Mouse (Mus musculus) brain, embryonic 14.5 days (tissue): Measurements from ENCODE around the gene Dcst2.

Source experiments
- CTCF ChIP-seq: fragments of 200-500 bp; IDR thresholded peaks from 2 replicates; pipeline ENCODE4 v1.5.1; 2012; ENCODE audit warnings: inconsistent platforms, mild to moderate bottlenecking, moderate library complexity, borderline replicate concordance; ENCODE audit not compliant: insufficient read depth, insufficient read length; ENCODE audit errors: extremely low read depth
- POLR2A ChIP-seq: fragments of 200-500 bp; IDR thresholded peaks from 2 replicates; pipeline ENCODE4 v1.6.1; 2012; ENCODE audit warnings: mild to moderate bottlenecking, inconsistent platforms, borderline replicate concordance; ENCODE audit not compliant: poor library complexity, insufficient read depth, insufficient read length, severe bottlenecking; ENCODE audit errors: extremely low read depth

GRCm38 (mm10) chr3:89386438-89387420 is 25.0 kb downstream of the Dcst2 start:
- no peak for TF ChIP-seq CTCF
- TF ChIP-seq POLR2A = no peak
